Mouse (Mus musculus): ENCODE data around the gene Glis3. TPM values are rescaled to one million over a fixed set of nuclear protein-coding genes. Genes with fewer than 3 reads are reported as not detected.

Gene Glis3
- polyA plus RNA-seq, 1 experiment, result 0.06 TPM

DNA sequence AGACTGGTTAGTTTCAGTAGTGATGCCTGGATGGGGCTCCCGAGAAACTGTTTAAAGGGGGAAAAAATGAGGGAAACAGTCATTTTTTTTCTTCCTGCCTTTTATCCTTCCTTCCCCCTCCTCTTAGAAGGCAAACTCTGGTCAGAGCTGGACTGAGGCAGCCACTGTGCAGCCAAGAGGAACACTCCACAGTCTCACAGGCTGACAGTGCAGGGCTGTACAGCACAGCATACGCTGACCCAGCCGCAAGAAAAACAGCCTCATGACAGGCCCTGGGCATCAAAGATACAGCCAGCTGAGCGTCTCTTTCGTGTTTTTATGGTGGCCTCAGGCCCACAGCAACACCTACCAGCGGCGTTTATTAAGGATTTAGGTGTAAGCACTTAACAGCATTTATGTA is 19.0 kb downstream of the Glis3 start:
- Histone ChIP-seq H3K36me3 (replicated peaks; ENCODE audit: low read length) (no peaks in the 10 kb centered on the region), H3K27me3 (replicated peaks) (no peaks in the 10 kb centered on the region), H3K9me3 (no peaks in the 10 kb centered on the region), H3K4me3 (replicated peaks) (no peak overlapping the region), H3K4me1 (no peaks in the 10 kb centered on the region)
- no peak for TF ChIP-seq FLI1 (IDR thresholded peaks at IDR 0.05; ENCODE audit: low read length)
- no peak for TF ChIP-seq GATA1 (IDR thresholded peaks at IDR 0.05; ENCODE audit: borderline replicate concordance, low read length)

DNA sequence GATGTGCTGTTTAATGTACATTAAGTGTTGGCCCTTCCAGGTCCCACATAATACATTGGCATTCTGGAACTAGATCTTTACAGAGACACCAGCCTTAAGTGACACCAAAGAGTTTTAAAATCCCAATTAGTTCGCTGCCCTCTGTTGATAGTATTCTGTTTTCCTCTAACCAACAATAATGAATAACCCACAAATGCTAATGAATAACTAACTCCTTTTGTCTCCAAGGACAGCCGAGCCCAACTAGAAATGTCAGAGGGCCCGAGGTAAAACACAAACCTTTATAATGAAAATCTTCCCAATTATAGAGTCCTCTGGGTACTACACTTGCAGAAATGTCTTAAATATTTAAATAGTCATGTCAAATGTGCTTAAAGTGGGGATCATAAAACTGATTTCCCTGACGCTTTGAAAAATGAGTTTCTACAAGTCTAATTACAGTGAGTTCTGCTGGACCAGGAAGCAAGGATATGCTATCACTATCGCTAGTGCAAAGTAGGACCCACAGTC is 22.1 kb downstream of the Glis3 start:
- TF ChIP-seq GATA1 (IDR thresholded peaks at IDR 0.05; ENCODE audit: borderline replicate concordance, low read length) (no peak), FLI1 (IDR thresholded peaks at IDR 0.05; ENCODE audit: low read length) (no peak)
- Histone ChIP-seq H3K4me3 (replicated peaks) (no peak overlapping the region), H3K27me3 (replicated peaks) (no peaks in the 10 kb centered on the region), H3K4me1 (no peaks in the 10 kb centered on the region), H3K36me3 (replicated peaks; ENCODE audit: low read length) (no peaks in the 10 kb centered on the region), H3K9me3 (no peaks in the 10 kb centered on the region)

DNA sequence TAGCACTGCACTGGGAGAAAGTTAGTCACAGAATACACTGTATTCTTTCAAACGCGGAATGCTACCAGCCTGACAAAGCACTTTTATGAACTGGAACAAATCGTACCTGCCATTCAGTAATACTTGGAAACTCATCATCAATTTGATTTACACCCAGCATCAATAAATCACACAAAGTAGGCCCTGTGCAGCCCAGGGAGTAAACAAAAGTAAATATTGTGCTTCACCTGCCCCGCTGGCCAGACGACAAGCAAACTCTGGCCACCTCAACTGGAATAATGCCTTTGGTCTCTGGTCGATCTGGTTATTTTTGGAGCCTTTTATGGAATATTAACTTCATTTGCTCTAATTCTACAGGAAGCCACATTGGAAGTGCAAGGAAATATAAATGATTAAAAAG is 23.0 kb downstream of the Glis3 start:
- Histone ChIP-seq H3K9me3 (no peaks in the 10 kb centered on the region), H3K27me3 (replicated peaks) (no peaks in the 10 kb centered on the region), H3K36me3 (replicated peaks; ENCODE audit: low read length) (no peaks in the 10 kb centered on the region), H3K4me3 (replicated peaks) (no peak overlapping the region), H3K4me1 (no peaks in the 10 kb centered on the region)
- TF ChIP-seq FLI1 (IDR thresholded peaks at IDR 0.05; ENCODE audit: low read length) (no peak), GATA1 (IDR thresholded peaks at IDR 0.05; ENCODE audit: borderline replicate concordance, low read length) (no peak)

DNA sequence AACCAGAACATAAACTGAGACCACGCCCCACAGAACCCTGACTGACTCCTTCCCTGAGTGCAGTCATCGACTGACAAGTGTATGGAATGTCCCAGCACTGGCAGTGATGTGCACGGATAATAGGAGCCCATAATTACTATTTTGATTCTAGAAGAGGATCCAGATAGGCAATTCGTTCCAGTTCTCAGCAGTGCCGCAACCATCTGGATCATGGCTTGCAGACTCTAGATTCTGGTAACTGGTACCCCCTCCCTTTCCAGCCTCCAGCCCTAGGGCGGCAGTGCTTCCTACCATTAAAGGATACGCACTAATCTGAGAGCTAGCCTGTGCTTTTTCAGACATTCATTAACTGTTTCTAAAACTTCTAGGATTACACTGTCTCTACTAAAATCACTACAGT is 24.7 kb downstream of the Glis3 start:
- TF ChIP-seq GATA1 (IDR thresholded peaks at IDR 0.05; ENCODE audit: borderline replicate concordance, low read length) (no peak), FLI1 (IDR thresholded peaks at IDR 0.05; ENCODE audit: low read length) (no peak)
- Histone ChIP-seq H3K4me1 (no peaks in the 10 kb centered on the region), H3K36me3 (replicated peaks; ENCODE audit: low read length) (no peaks in the 10 kb centered on the region), H3K9me3 (0 out of 2 replicates have a peak, but pooled peaks cover 3% of the 10 kb centered on the region), H3K27me3 (replicated peaks) (peaks cover 2% of the 10 kb centered on the region), H3K4me3 (replicated peaks) (no peak overlapping the region)

DNA sequence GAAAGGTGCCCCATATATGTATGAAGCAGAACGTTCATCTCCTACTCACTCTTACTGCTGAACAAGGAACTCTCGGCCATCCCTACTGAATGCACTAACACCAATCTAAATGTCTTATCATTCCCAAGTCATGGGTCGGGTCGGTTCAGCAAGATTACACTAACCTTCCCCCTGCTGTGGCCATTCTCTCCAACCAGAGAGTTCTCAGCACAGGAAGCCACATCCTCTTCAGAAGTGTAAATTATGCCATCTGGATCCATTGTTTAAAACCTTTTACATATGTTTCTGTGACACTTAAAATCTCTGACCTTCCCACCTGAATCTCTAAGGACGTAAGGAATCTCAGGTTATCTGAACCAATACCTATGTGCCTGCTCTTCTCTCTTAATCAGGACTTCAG is 29.0 kb downstream of the Glis3 start:
- Histone ChIP-seq H3K4me3 (replicated peaks) (no peak overlapping the region), H3K9me3 (0 out of 2 replicates have a peak, but pooled peaks cover 3% of the 10 kb centered on the region), H3K27me3 (replicated peaks) (peaks cover 2% of the 10 kb centered on the region), H3K36me3 (replicated peaks; ENCODE audit: low read length) (no peaks in the 10 kb centered on the region), H3K4me1 (no peaks in the 10 kb centered on the region)
- TF ChIP-seq FLI1 (IDR thresholded peaks at IDR 0.05; ENCODE audit: low read length), result no peak
- TF ChIP-seq GATA1 (IDR thresholded peaks at IDR 0.05; ENCODE audit: borderline replicate concordance, low read length), result no peak

DNA sequence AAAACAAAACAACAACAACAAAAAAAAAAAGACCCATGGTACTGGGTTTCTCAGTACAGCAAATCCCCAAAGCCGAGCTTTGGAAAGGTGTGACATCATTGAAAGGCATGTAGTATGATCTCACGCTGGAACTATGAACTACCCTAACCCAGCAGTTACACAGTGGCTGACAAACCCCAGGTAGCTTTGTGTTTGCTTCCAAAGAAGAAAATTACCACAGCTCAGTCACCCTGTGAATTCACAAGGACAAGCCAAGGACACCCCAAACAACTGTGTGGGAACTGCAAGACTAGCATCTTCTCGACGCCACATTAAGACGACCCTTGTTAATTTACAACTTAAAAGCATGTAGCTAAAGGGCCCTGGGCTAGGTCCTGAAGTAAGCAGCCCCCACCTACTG is 30.4 kb downstream of the Glis3 start:
- Histone ChIP-seq H3K36me3 (replicated peaks; ENCODE audit: low read length) (no peaks in the 10 kb centered on the region), H3K9me3 (0 out of 2 replicates have a peak, but pooled peaks cover 3% of the 10 kb centered on the region), H3K4me3 (replicated peaks) (no peak overlapping the region), H3K4me1 (no peaks in the 10 kb centered on the region), H3K27me3 (replicated peaks) (peaks cover 2% of the 10 kb centered on the region)
- no peak for TF ChIP-seq FLI1 (IDR thresholded peaks at IDR 0.05; ENCODE audit: low read length)
- TF ChIP-seq GATA1 (IDR thresholded peaks at IDR 0.05; ENCODE audit: borderline replicate concordance, low read length), result no peak

DNA sequence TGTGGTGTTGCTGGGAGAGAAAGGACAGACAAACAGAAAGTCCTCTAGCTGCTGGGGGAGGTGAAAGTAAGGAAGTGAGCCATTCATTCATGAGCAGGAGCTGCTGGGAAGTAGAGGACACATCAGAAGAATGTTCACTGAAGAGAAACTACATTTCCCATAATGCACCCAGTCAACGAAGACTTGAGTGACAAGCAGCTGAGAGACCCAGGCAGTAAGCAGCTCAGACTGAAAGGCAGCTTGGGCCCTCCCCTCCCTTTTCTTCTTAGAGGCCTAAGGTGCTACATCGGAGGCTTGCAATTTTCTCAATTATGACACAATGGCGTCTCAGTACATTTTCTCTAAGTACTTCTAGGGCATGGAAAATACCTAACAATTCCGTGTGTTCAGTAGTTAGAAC is 31.0 kb downstream of the Glis3 start:
- H3K4me1 ChIP-seq, result no peaks in the 10 kb centered on the region
- H3K27me3 ChIP-seq (replicated peaks), result peaks cover 2% of the 10 kb centered on the region
- no peaks in the 10 kb centered on the region for H3K36me3 ChIP-seq (replicated peaks; ENCODE audit: low read length)
- H3K4me3 ChIP-seq (replicated peaks), result no peak overlapping the region
- no peak for TF ChIP-seq FLI1 (IDR thresholded peaks at IDR 0.05; ENCODE audit: low read length)
- TF ChIP-seq GATA1 (IDR thresholded peaks at IDR 0.05; ENCODE audit: borderline replicate concordance, low read length), result no peak
- 0 out of 2 replicates have a peak, but pooled peaks cover 3% of the 10 kb centered on the region for H3K9me3 ChIP-seq

DNA sequence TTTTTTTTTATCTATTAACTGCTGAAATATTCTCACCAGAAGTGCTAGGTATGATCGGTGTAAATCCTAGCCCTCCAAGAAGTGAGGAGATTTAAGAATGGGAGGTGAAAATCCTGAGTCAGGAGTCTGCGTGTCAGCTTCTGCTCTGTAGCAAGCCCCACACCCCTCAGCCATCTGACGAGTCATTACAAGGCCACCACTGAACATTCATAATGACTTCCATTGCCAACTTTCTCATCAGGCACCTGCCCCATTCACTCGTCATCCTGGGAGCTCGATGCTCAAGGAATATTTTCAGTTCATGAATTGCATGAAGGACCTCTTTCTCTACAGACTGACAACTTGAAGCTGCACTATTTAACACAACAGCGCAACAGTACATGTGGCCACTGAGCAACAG is 32.5 kb downstream of the Glis3 start:
- Histone ChIP-seq H3K36me3 (replicated peaks; ENCODE audit: low read length) (no peaks in the 10 kb centered on the region), H3K9me3 (0 out of 2 replicates have a peak, but pooled peaks cover 3% of the 10 kb centered on the region), H3K4me1 (no peaks in the 10 kb centered on the region), H3K27me3 (replicated peaks) (peaks cover 2% of the 10 kb centered on the region), H3K4me3 (replicated peaks) (no peak overlapping the region)
- no peak for TF ChIP-seq FLI1 (IDR thresholded peaks at IDR 0.05; ENCODE audit: low read length)
- no peak for TF ChIP-seq GATA1 (IDR thresholded peaks at IDR 0.05; ENCODE audit: borderline replicate concordance, low read length)

DNA sequence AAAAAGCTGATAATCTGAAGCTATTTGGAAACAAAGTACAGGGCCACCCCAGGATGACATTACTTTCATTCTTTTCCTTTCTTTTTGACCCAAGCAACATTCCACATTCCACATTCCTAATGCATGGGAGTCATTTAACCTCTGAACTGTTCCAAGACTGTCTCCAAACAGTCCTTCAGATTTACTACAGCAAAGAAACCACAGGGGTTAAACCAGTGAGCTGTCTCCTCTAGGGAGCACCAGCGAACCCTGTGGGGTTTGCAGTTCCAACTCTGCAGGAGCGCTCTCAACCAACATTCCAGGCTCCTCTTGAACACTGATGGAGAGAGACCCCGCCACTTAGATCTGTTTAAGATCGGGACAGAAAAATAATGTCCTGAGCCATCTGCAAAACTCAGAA is 33.6 kb downstream of the Glis3 start:
- Histone ChIP-seq H3K27me3 (replicated peaks) (peaks cover 2% of the 10 kb centered on the region), H3K4me3 (replicated peaks) (no peak overlapping the region), H3K36me3 (replicated peaks; ENCODE audit: low read length) (no peaks in the 10 kb centered on the region), H3K9me3 (0 out of 2 replicates have a peak, but pooled peaks cover 3% of the 10 kb centered on the region), H3K4me1 (no peaks in the 10 kb centered on the region)
- TF ChIP-seq GATA1 (IDR thresholded peaks at IDR 0.05; ENCODE audit: borderline replicate concordance, low read length), result no peak
- TF ChIP-seq FLI1 (IDR thresholded peaks at IDR 0.05; ENCODE audit: low read length), result no peak

DNA sequence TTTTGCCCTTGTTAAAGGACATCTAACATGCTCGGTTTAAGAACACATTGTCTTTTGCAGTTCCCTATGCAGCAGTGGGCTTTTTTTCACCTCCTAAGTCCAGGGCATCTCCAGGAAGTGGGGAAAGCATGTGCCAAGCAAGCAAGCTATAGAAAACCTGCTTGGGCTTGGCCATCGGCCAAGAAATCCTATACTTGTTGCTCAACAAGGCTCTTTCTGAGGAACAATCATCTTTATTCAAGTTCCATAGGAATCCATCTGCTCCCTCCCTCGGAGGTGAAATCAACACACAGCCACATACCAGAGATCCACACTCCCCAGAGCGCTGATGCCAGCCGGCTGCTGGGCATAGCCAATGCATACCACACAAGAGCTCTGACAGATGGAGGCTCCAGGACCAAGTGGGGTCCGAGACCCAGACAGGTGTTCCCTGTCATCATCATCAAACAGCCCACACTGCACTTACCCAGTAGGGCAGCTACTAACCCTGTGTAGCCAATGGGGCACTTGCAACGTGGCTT is 39.0 kb downstream of the Glis3 start:
- no peaks in the 10 kb centered on the region for H3K4me1 ChIP-seq
- TF ChIP-seq FLI1 (IDR thresholded peaks at IDR 0.05; ENCODE audit: low read length) (no peak), GATA1 (IDR thresholded peaks at IDR 0.05; ENCODE audit: borderline replicate concordance, low read length) (no peak)
- peaks cover 2% of the 10 kb centered on the region for H3K27me3 ChIP-seq (replicated peaks)
- no peaks in the 10 kb centered on the region for H3K9me3 ChIP-seq
- H3K4me3 ChIP-seq (replicated peaks), result no peak overlapping the region
- H3K36me3 ChIP-seq (replicated peaks; ENCODE audit: low read length), result no peaks in the 10 kb centered on the region
